Mouse (Mus musculus) bone marrow, adult 2 months (tissue): ENCODE measurements around the gene Dag1. TPM values are rescaled to one million over a fixed set of nuclear protein-coding genes. Genes with fewer than 3 reads are reported as not detected.
"Not testable (repeated sequence)": the region's sequence is repeated elsewhere in the genome, so short reads cannot be mapped to it uniquely, and the experiment has no call there.

Experiments used
- H3K27ac ChIP-seq: fragments of 200-500 bp; 2 replicates; pipeline ENCODE4 v1.5.1; 2012; ENCODE audit warnings: low read depth, mild to moderate bottlenecking, control low read depth, inconsistent platforms, low read length; ENCODE audit not compliant: control insufficient read depth, poor library complexity, insufficient read depth
- H3K4me1 ChIP-seq: fragments of 200-500 bp; 2 replicates; pipeline ENCODE4 v1.6.1; 2011; ENCODE audit warnings: low read length; ENCODE audit not compliant: control insufficient read depth, insufficient read depth
- H3K4me3 ChIP-seq: fragments of 200-500 bp; replicated peaks from 2 replicates; pipeline ENCODE3; 2011; ENCODE audit warnings: mild to moderate bottlenecking, low read depth, low read length, control low read depth; ENCODE audit not compliant: control insufficient read depth
- CTCF ChIP-seq: fragments of 200-500 bp; IDR thresholded peaks from 2 replicates; pipeline ENCODE4 v1.5.1; 2011; ENCODE audit warnings: low read length, control low read depth; ENCODE audit not compliant: control insufficient read depth, insufficient read depth
- POLR2A ChIP-seq: fragments of 200-500 bp; IDR thresholded peaks from 2 replicates; pipeline ENCODE4 v1.6.1; 2011; ENCODE audit warnings: low read depth, mild to moderate bottlenecking, control low read depth, low read length, borderline replicate concordance; ENCODE audit not compliant: control insufficient read depth
- WGBS: fragments of 180-500 bp; shearing (Covaris S2); methylation state at CpG from one replicate; pipeline ENCODE4 v1.1.7; 2018; 5-methylcytosine and 5-hydroxymethylcytosine counted together
- polyA plus RNA-seq: library from polyadenylated mRNA; stranded (reverse); fragments of >200 nt; gene quantifications from 2 replicates; pipeline ENCODE4 v1.2.4, GENCODE M21; 2011; ENCODE audit warnings: low replicate concordance; ENCODE audit not compliant: missing spikeins, insufficient read depth, insufficient read length

Gene Dag1
- polyA plus RNA-seq, 1 experiment = 2.6 TPM

GRCm38 (mm10) chr9:108280071-108280828, 16.5 kb upstream of the Dag1 start:
- no peak overlapping the region for H3K27ac ChIP-seq
- no peak overlapping the region for H3K4me3 ChIP-seq
- WGBS = 45% methylated on average over 8 of the region's 8 CpGs
- H3K4me1 ChIP-seq = peaks cover 1% of the 10 kb centered on the region; the same call in 1 of the 2 replicates
- no peak for TF ChIP-seq CTCF
- TF ChIP-seq POLR2A = no peak

GRCm38 (mm10) chr9:108278697-108279450, 15.1 kb upstream of the Dag1 start:
- H3K4me3 ChIP-seq = no peak overlapping the region
- no peaks in the 10 kb centered on the region for H3K4me1 ChIP-seq
- TF ChIP-seq CTCF (peak; percentile 57), POLR2A (no peak)
- WGBS = 70% methylated on average over 10 of the region's 10 CpGs
- H3K27ac ChIP-seq = no peak overlapping the region

- no peak for TF ChIP-seq POLR2A
- TF ChIP-seq CTCF = no peak
- Histone ChIP-seq H3K4me3 (no peak overlapping the region), H3K27ac (no peak overlapping the region), H3K4me1 (no peaks in the 10 kb centered on the region)
- WGBS = 64% methylated on average over 6 of the region's 6 CpGs
These were observed 11.5 kb upstream of the Dag1 start for GRCm38 (mm10) chr9:108275331-108275659.

GRCm38 (mm10) chr9:108274476-108275330, 10.9 kb upstream of the Dag1 start:
- no peaks in the 10 kb centered on the region for H3K4me1 ChIP-seq
- no peak overlapping the region for H3K4me3 ChIP-seq
- H3K27ac ChIP-seq = no peak overlapping the region
- 60% methylated on average over 5 of the region's 5 CpGs for WGBS
- TF ChIP-seq CTCF = no peak
- no peak for TF ChIP-seq POLR2A

- Histone ChIP-seq H3K27ac (no peak overlapping the region), H3K4me3 (no peak overlapping the region), H3K4me1 (no peaks in the 10 kb centered on the region)
- WGBS = 82% methylated on average over 4 of the region's 4 CpGs
- TF ChIP-seq POLR2A (no peak), CTCF (no peak)
These were observed 9.7 kb upstream of the Dag1 start for GRCm38 (mm10) chr9:108273485-108273884.

- Histone ChIP-seq H3K4me3 (no peak overlapping the region), H3K27ac (no peak overlapping the region), H3K4me1 (no peaks in the 10 kb centered on the region)
- TF ChIP-seq CTCF (no peak), POLR2A (no peak)
- 70% methylated on average over 5 of the region's 5 CpGs for WGBS
These were observed 8.9 kb upstream of the Dag1 start for GRCm38 (mm10) chr9:108272691-108273090.

- TF ChIP-seq CTCF (no peak), POLR2A (no peak)
- Histone ChIP-seq H3K4me3 (no peak overlapping the region), H3K27ac (no peak overlapping the region), H3K4me1 (no peaks in the 10 kb centered on the region)
- 62% methylated on average over 2 of the region's 2 CpGs for WGBS
These were observed 8.2 kb upstream of the Dag1 start for GRCm38 (mm10) chr9:108271941-108272340.

GRCm38 (mm10) chr9:108268701-108269100, 4.9 kb upstream of the Dag1 start:
- H3K27ac ChIP-seq, H3K4me3 ChIP-seq, H3K4me1 ChIP-seq: not testable (repeated sequence)
- WGBS = 78% methylated on average over 7 of the region's 7 CpGs
